ENCODE assay signal across 8 mouse cellular contexts in genomic region chr15:68394749-68395148, GRCm38 (mm10).
A peak's percentile ranks its signal among the peaks of the same experiment; 100 is the strongest.
DNase-seq lines count a peak whose midpoint lies in the region; ATAC-seq lines count a peak whose summit lies in the region.

No protein-coding gene starts in this region.

- peak; percentile 23 to 69 for DNase-seq in adrenal gland, adult (ENCODE audit: inconsistent age in 2 of 2, low spot score in 1 of 2)
- DNase-seq in adrenal gland, adult 8-10 months = no peak
- peak; percentile 45 for DNase-seq in layer of hippocampus, adult 11-12 months (ENCODE audit: low spot score)
- no peak for DNase-seq in layer of hippocampus, postnatal 36 days
- peak; percentile 7 for DNase-seq in ZHBTc4 (ENCODE audit: low read depth, low spot score)
- DNase-seq in kidney, postnatal 14 days = peak; percentile 50

- peak; percentile 56; the same call in 1 of the 2 replicates for ATAC-seq in neutrophil, adult 5-6 weeks (ENCODE audit: extremely low read depth, insufficient number of reproducible peaks, low FRiP score, poor library complexity, severe bottlenecking)
- no peak for ATAC-seq in inflammation-experienced regulatory T-cells, adult 6 months

Comparison
In these comparisons a context has a peak if more than half of its experiments do, and no peak if none do; other contexts are left out.
1. DNase-seq: peak in adrenal gland, adult (2 of 2), layer of hippocampus, adult 11-12 months (single experiment), ZHBTc4 (single experiment) and kidney, postnatal 14 days (single experiment); none in adrenal gland, adult 8-10 months (single experiment) and layer of hippocampus, postnatal 36 days (0 of 2).